Mouse (Mus musculus) sigmoid colon, adult 10 weeks (tissue): ENCODE measurements around the gene Rab5if. TPM values are rescaled to one million over a fixed set of nuclear protein-coding genes. Genes with fewer than 3 reads are reported as not detected.

Source experiments
- polyA plus RNA-seq: library from polyadenylated mRNA; stranded (reverse); fragments of 350-450 nt; fragmentation: Illumina TruSeq; extraction: RNeasy Lipid Tissue Mini Kit (QIAGEN cat#74804); gene quantifications from one replicate; pipeline ENCODE4 v1.2.3, GENCODE M21; 2014; ENCODE audit warnings: low read depth, low replicate concordance

The Rab5if gene
- polyA plus RNA-seq: 87.6 TPM

DNA sequence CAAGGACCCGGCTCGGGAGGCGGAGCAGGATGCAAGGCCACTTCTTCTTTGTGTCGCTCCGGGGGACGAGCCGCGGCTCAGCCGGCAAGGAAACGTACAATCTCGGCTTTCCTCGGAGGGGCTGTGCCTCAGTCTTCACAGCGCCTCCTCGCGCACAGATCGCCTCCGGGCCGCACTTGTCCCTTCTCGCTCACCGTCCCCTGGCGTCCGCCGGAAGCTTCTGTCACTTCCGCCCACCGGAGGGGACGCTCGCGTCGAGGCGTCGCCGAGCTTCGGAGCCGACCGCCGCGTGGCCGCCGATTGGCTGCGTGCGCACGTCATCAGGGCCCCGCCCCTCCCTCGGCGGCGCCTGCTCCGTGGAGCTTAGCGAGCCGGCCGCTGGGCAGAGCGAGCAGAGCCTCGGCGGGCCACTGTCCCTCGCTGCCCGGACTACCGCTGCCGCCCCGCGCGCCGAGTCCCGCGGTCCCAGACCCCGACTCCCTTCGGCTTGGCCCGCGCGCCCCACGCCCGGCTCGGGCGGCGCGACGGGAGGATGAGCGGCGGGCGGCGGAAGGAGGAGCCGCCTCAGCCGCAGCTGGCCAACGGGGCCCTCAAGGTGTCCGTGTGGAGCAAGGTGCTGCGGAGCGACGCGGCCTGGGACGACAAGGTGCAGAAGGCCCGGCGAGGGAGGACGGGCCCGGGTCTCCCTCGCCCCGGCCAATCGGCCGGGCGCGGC lies at the start of gene Rab5if:
Gene Rab5if (plus strand): TSS at position 357 of the 715 bp plus-strand sequence.

DNA sequence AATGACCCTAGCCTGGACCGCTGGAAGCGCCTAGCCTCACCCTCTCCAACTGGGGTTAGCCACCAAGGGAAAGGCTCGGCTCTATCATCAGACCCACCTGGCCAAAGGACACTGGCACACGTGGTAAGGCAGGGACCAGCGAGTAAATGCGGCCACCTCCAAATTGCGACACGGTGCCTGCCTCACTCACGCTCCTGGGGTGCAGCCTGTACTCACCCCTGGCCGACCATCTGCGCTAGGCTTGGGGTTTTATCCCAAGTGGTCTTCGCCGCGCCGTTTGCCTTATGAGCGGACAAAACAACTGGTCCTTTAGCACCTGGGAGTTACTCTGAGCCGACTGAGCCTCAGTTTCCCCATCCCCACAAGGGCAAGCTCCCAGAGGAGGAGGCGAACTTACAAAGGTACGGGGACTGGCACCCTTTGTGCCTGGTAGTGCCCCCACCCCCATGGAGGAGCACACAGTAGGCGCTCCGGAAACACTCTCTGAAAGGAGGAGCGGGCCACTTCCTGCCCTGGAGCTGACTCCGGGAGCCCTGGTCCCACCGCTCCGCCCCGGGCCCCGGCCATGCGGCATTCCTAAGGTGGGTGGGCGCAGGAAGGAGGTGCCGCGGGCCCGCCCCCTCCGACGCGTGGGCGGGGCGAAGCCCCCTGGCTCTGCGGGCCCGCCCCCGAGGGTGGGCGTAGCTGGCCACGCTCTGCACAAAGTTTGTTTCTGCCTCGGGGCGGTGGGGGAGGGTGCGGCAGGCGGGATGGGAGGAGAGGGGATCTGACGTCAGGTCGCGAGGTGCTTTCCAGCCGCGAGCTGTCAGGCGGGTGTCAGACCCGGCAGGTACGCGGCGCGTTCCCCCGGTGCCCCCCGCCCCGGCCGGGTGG lies 23.4 kb upstream of the Rab5if start, which contains the start of gene Tgif2:
Gene Tgif2 (plus strand): TSS at position 689 of the 873 bp plus-strand sequence.

DNA sequence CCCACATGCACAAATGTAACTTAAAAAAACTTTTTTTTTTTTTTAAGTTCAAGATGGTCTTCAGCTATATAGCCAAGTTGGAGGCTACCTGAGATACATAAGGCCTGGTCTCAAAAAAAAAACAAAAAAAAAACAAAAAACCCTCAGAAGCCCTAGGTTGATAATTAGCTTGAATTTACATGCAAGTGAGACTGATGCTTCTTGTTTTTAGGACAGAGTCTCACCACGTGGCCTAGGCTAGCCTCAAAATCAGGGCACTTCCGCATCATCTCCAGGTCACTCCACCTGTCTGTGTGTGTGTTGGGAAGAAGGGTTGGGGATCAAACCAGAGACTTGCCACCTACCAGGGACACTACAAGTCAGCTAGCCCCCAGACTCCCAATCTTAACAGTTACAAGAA lies 5.1 kb upstream of the Rab5if start, which contains the start of gene 4930518I15Rik:
Gene 4930518I15Rik (minus strand): TSS at position 112 of the 400 bp plus-strand sequence.

DNA sequence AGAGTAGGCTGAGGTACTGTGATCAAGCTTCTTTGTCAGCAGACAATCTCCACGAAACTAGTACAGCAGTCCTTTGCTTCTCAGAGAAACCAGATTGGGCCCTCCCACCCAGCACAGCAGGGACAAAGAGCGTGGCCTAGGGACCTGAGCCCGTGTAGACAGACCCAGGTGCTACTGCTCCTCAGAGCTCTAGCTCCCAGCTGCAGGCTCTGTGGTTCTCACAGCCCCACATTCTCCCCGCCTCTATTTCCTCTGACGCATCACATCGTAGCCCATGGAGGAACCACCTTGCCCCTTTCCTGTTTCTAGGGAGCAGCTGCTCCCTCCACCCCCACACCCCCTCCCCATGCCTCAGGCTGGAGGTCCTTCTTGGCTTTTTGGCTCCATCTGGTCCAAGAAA lies 24.1 kb downstream of the Rab5if start, which contains the start of gene Sla2:
Gene Sla2 (minus strand): TSS at position 176 of the 400 bp plus-strand sequence.

Other genes starting within 250 kb of the Rab5if start
- gene Dlgap4, start 249.4 kb upstream of the Rab5if start, polyA plus RNA-seq: 5.9 TPM
- gene Myl9, start 87.7 kb upstream of the Rab5if start, polyA plus RNA-seq: 33.3 TPM
- 0.60 TPM for gene Tgif2, start 23.1 kb upstream of the Rab5if start, polyA plus RNA-seq
- gene 4930518I15Rik, start 5.2 kb upstream of the Rab5if start, polyA plus RNA-seq: 4.8 TPM
- 0.19 TPM for gene Sla2, start 24.1 kb downstream of the Rab5if start, polyA plus RNA-seq
- gene Ndrg3, start 128.9 kb downstream of the Rab5if start, polyA plus RNA-seq: 63.5 TPM
- gene Dsn1, start 144.0 kb downstream of the Rab5if start, polyA plus RNA-seq: 8.6 TPM
- gene Soga1, start 216.1 kb downstream of the Rab5if start, polyA plus RNA-seq: 0.28 TPM
- gene Tldc2, start 223.9 kb downstream of the Rab5if start, polyA plus RNA-seq: not detected